Mouse (Mus musculus): ENCODE data around the gene Colq. TPM values are rescaled to one million over a fixed set of nuclear protein-coding genes. Genes with fewer than 3 reads are reported as not detected.

Colq gene
- polyA plus RNA-seq, 1 experiment from 2014 or later = 0.14 TPM

DNA sequence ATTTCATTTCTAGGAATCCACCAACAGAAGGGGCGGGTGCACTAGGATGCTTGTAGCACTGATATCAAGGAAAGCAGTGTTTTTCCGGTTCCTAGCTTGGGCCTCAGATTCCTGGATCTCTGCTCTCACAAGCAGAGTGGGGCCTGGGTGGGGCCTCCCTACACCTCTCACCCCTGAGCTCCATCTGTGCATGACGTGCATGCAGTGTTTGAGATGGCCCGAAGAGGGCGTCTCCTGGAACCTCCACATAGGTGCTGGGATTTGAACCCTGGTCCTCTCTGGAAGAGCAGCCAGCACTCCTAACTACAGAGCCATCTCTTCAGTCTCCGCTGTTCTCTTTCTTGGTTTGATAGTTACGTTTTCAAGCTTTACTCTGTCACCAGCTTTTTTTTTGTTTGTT, 36.1 kb downstream of the Colq start:
- no peak overlapping the region for H3K9ac ChIP-seq
- TF ChIP-seq CTCF (IDR thresholded peaks at IDR 0.05; ENCODE audit: low read depth) = no peak
- WGBS = 92% methylated on average over 7 of the region's 7 CpGs

DNA sequence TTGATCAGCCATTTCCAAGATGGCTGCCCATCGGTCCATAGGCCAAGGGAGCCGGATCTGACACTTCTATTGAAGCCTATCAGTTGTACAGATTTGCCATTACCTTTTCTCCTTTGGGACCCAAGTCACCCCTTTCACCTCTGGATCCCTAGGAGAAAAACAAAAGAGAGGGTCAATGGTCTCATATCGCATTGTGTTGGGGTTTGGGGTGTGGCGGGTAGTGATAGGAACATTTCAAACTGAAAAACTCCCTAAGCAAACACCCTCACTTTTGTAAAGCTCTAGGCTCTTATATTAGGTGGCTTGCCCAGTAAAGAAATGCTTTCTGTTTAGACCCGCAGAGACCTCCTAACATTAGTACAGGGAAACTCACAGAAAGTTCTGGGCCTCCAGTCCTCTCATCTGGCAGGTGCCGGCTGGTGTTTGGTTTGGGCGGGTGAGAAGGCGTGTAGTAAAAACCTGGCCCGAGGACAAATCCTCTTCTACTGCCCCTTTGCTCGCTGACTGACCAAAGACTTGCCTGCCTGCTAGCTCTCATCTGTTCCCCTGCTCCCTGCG, 47.2 kb downstream of the Colq start:
- H3K4me1 ChIP-seq (ENCODE audit: insufficient read depth) = no peaks in the 10 kb centered on the region
- TF ChIP-seq CTCF (IDR thresholded peaks at IDR 0.05; ENCODE audit: low read depth) = no peak
- 71% methylated on average over 11 of the region's 11 CpGs for WGBS
- H3K4me2 ChIP-seq = no peak overlapping the region
- no peak for DNase-seq
- no peak overlapping the region for H3K27ac ChIP-seq (ENCODE audit: low read depth)
- no peaks in the 10 kb centered on the region for H3K27me3 ChIP-seq (ENCODE audit: insufficient read depth, low read length)
- H3K4me3 ChIP-seq (ENCODE audit: low read depth, low read length) = no peak overlapping the region
- no peaks in the 10 kb centered on the region for H3K36me3 ChIP-seq (ENCODE audit: insufficient read depth)
- no peaks in the 10 kb centered on the region for H3K9me3 ChIP-seq (ENCODE audit: low read depth, low read length)
- H3K9ac ChIP-seq = no peak overlapping the region
- no peak for ATAC-seq (ENCODE audit: insufficient read depth)

More for the DNA sequence above, 36.1 kb downstream of the Colq start:
- Histone ChIP-seq H3K4me2 (no peak overlapping the region), H3K36me3 (ENCODE audit: insufficient read depth) (no peaks in the 10 kb centered on the region), H3K4me3 (ENCODE audit: low read depth, low read length) (no peak overlapping the region), H3K27me3 (ENCODE audit: insufficient read depth, low read length) (no peaks in the 10 kb centered on the region), H3K4me1 (ENCODE audit: insufficient read depth) (no peaks in the 10 kb centered on the region; the same call in 1 of the 2 replicates), H3K27ac (ENCODE audit: low read depth) (no peak overlapping the region), H3K9me3 (ENCODE audit: low read depth, low read length) (no peaks in the 10 kb centered on the region)
- ATAC-seq (ENCODE audit: insufficient read depth) (no peak), DNase-seq (no peak)

DNA sequence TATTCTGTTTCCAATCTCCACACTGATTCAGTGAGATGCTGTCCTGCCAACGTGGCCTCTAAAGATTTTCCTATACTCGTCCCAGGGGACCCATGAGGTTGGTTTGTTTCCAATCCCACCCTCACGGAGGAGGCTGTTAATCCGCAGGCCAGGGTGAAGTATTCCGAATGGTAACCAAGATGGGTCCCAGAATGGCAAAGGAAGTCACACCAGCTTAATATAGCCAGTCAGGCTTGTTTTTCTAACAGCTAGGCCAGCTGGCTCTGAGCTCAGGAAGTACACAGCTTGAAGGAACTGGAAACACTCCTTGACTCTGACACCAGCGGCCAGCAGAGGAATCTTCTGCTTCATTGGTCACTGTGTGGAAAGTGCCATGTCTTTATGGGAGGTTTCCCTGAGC, 53.8 kb downstream of the Colq start:
- no peak for TF ChIP-seq CTCF (IDR thresholded peaks at IDR 0.05; ENCODE audit: low read depth)
- Histone ChIP-seq H3K4me1 (ENCODE audit: insufficient read depth) (no peaks in the 10 kb centered on the region), H3K4me3 (ENCODE audit: low read depth, low read length) (no peak overlapping the region), H3K9ac (no peak overlapping the region), H3K4me2 (no peak overlapping the region), H3K9me3 (ENCODE audit: low read depth, low read length) (no peaks in the 10 kb centered on the region), H3K27ac (ENCODE audit: low read depth) (no peak overlapping the region), H3K36me3 (ENCODE audit: insufficient read depth) (no peaks in the 10 kb centered on the region), H3K27me3 (ENCODE audit: insufficient read depth, low read length) (no peaks in the 10 kb centered on the region)
- ATAC-seq (ENCODE audit: insufficient read depth) = no peak
- 62% methylated on average over 6 of the region's 6 CpGs for WGBS
- peak; percentile 24 for DNase-seq

DNA sequence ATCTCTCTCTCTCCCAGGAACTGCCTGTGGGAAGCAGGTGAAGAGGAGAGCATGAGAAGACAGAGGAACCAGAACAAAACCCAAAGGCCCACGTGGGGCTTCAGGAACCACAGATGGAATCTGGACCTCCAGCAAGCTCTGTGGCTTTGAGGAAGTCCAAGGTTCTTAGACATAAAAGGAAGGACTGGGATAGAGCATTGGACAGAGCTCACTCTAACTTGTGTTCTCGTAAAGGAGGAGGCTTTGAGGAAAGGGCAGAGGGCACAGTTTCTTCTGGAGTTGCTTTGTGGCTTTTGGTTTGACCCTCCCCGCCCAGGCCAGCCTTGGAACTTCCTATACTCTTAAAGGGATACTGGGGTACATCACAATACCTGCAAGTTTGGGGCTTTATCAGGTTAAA, 58.5 kb downstream of the Colq start:
- Histone ChIP-seq H3K4me3 (ENCODE audit: low read depth, low read length) (no peak overlapping the region), H3K4me1 (ENCODE audit: insufficient read depth) (peaks cover 5% of the 10 kb centered on the region), H3K27ac (ENCODE audit: low read depth) (no peak overlapping the region), H3K27me3 (ENCODE audit: insufficient read depth, low read length) (no peaks in the 10 kb centered on the region), H3K9me3 (ENCODE audit: low read depth, low read length) (no peaks in the 10 kb centered on the region), H3K9ac (no peak overlapping the region), H3K4me2 (no peak overlapping the region), H3K36me3 (ENCODE audit: insufficient read depth) (no peaks in the 10 kb centered on the region)
- ATAC-seq (ENCODE audit: insufficient read depth) = no peak
- WGBS = 72% methylated on average over 3 of the region's 3 CpGs
- TF ChIP-seq CTCF (IDR thresholded peaks at IDR 0.05; ENCODE audit: low read depth) = no peak
- no peak for DNase-seq

DNA sequence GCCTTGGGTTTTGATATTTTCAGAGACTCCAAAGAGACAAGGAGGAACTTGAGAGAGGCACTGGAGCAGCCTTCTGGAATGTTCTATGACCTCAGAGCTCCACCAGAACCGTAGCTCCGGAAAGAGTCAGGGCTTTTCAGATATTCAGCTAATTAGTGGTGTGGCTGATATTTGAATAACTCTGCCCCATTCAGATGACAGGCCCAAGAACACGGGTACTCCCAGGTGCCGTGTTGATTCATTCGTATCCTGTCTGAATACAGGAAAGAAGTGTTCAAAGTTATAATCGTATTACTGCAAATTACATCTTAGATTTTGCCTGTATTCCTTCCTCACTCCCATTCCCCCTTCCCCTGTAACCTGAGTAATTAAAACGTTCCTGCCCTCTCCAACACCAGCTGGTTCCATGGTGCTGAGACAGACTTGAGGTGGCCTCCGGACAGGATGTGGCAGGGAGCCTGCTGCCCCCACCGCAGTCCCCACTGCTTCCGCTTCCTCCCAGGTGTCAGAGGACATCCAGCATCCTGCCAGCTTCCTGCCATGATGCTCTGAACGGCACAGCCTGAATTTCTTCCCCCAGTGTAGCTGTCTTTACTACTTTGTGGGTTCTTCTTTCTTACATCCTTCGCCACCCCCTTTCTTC, 59.5 kb downstream of the Colq start:
- no peak overlapping the region for H3K9ac ChIP-seq
- no peaks in the 10 kb centered on the region for H3K36me3 ChIP-seq (ENCODE audit: insufficient read depth)
- H3K27me3 ChIP-seq (ENCODE audit: insufficient read depth, low read length) = no peaks in the 10 kb centered on the region
- DNase-seq (peak; percentile 70), ATAC-seq (ENCODE audit: insufficient read depth) (peak; percentile 52; the same call in 1 of the 2 replicates)
- 34% methylated on average over 12 of the region's 12 CpGs for WGBS
- 0 out of 2 replicates have a peak overlapping the region, but pooled peaks have one; percentile 15 for H3K27ac ChIP-seq (ENCODE audit: low read depth)
- peak overlapping the region; percentile 3; the same call in 1 of the 2 replicates for H3K4me2 ChIP-seq
- no peaks in the 10 kb centered on the region for H3K9me3 ChIP-seq (ENCODE audit: low read depth, low read length)
- no peak for TF ChIP-seq CTCF (IDR thresholded peaks at IDR 0.05; ENCODE audit: low read depth)
- no peak overlapping the region for H3K4me3 ChIP-seq (ENCODE audit: low read depth, low read length)
- peaks cover 5% of the 10 kb centered on the region for H3K4me1 ChIP-seq (ENCODE audit: insufficient read depth)

DNA sequence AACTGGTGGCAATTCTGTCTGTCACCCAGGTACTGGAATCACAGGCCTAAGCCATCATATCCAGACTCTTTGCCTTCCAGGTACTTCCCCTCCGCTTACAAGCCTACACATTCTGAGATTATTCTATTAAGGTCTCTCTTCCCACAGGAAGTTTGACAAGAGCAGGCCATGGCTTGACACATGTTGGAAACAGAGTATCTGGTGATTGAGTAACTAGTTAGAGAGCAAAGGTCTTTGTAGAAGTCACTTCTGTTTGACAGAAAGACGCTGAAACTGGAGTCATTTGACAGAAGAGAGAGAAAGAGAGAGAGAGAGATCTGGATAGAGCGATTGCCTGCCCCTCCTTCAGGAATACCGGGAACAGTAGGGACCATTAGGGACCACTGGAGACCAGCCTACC, 60.3 kb downstream of the Colq start:
- no peak overlapping the region for H3K27ac ChIP-seq (ENCODE audit: low read depth)

DNA sequence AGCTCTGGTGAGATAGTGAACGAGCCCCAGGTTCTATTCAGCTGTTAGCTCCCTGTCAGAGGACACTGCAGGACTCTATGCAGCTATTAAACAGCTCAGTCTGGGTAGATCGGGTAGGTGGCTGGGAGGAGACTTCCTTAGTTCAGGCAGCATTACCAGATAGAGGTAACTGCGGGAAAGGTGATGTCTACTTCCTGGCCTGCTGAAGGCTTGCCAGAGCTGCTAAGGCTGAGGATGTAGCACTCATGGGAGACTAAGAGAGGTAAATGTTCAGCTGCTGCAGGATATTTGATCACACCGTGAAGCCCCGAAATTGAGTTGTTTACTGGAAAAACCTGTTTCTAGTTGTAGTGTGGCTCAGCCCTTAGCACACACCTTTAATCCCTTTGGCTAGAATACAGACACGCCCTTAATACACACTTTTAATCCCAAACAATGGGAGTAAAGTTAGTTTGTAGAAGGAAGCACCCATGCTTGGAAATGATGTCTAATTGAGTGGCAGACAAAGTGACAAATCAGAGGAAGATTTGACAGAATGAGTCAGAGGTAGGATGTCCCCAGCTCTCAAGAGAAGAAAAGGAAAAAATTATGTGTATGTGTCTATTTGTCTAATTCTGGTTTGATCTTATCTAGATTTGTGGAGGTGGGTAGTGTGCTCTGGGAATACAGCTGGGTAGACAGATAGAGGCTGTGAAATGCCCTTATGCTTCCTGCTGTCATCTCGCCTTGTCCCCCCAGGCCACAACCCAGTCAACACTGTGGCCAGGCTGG, 65.9 kb downstream of the Colq start:
- Histone ChIP-seq H3K27ac (ENCODE audit: low read depth) (no peak overlapping the region), H3K9ac (no peak overlapping the region), H3K4me3 (ENCODE audit: low read depth, low read length) (no peak overlapping the region), H3K9me3 (ENCODE audit: low read depth, low read length) (no peaks in the 10 kb centered on the region), H3K4me1 (ENCODE audit: insufficient read depth) (no peaks in the 10 kb centered on the region), H3K36me3 (ENCODE audit: insufficient read depth) (no peaks in the 10 kb centered on the region), H3K4me2 (no peak overlapping the region), H3K27me3 (ENCODE audit: insufficient read depth, low read length) (no peaks in the 10 kb centered on the region)
- WGBS = 65% methylated on average over 7 of the region's 7 CpGs
- DNase-seq (no peak), ATAC-seq (ENCODE audit: insufficient read depth) (no peak)
- no peak for TF ChIP-seq CTCF (IDR thresholded peaks at IDR 0.05; ENCODE audit: low read depth)

More for the DNA sequence above, 60.3 kb downstream of the Colq start:
- ATAC-seq (ENCODE audit: insufficient read depth) (no peak), DNase-seq (no peak)
- WGBS = 72% methylated on average over 4 of the region's 4 CpGs
- peaks cover 5% of the 10 kb centered on the region for H3K4me1 ChIP-seq (ENCODE audit: insufficient read depth)
- H3K9me3 ChIP-seq (ENCODE audit: low read depth, low read length) = no peaks in the 10 kb centered on the region
- no peak overlapping the region for H3K4me3 ChIP-seq (ENCODE audit: low read depth, low read length)
- H3K36me3 ChIP-seq (ENCODE audit: insufficient read depth) = no peaks in the 10 kb centered on the region
- H3K9ac ChIP-seq = no peak overlapping the region
- no peak overlapping the region for H3K4me2 ChIP-seq
- no peak for TF ChIP-seq CTCF (IDR thresholded peaks at IDR 0.05; ENCODE audit: low read depth)
- H3K27me3 ChIP-seq (ENCODE audit: insufficient read depth, low read length) = no peaks in the 10 kb centered on the region

Measured in lung, embryonic 14.5 days (tissue).